In the genomic region with DNA sequence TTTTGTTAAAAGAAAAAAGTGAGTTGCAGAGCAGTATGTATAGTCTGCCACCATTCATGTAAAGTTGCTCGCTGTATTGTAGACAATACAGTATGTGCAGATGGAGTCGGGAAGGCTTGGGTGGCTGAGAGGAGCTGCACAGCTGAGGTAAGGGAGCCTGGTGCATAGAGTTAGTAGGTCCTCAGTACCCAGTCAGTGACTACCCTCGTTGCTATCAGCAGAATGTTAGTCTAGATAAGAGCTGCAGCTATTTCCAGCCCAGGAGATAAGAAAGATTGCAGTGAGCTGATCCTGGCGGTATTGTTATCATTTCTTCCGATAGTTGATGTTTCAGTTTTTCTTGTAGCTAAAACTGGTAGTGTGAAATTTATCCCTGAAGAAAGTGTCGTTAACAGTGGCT, we compare ENCODE assay signal across 31 mouse cellular contexts. TPM values are rescaled to one million over a fixed set of nuclear protein-coding genes. Genes with fewer than 3 reads are reported as not detected.
DNase-seq lines count a peak whose midpoint lies in the region; ATAC-seq and TF ChIP-seq lines count a peak whose summit lies in the region.
"Had no signal": no experiment of that assay in that cellular context is flagged by ENCODE, and none has a peak within 500 bp of the region (broad histone marks: within the 10 kb centered on the region; RNA-seq: fewer than 3 reads in every experiment).

No protein-coding gene starts in this region.

- H3K27me3 ChIP-seq in testis, adult 2 months (ENCODE audit: control insufficient read depth, insufficient read depth, low read length), result no peaks in the 10 kb centered on the region
- H3K27me3 ChIP-seq in liver, embryonic 15.5 days, result no peaks in the 10 kb centered on the region
- H3K27me3 ChIP-seq: CH12.LX; embryonic facial prominence, embryonic 13.5 days; forebrain, embryonic 15.5 days; heart, embryonic 12.5 days; limb, embryonic 15.5 days; megakaryocyte, embryonic 14.5 days; midbrain, embryonic 13.5 days; neural tube, embryonic 13.5 days; Patski had no signal

- H3K36me3 ChIP-seq in testis, adult 2 months (ENCODE audit: control insufficient read depth, insufficient read depth, low read length), result no peaks in the 10 kb centered on the region; the same call in 1 of the 2 replicates
- H3K36me3 ChIP-seq in liver, embryonic 15.5 days (replicated peaks), result peaks cover 29% of the 10 kb centered on the region

- TF ChIP-seq CTCF in testis, adult 2 months (IDR thresholded peaks at IDR 0.05; ENCODE audit: control insufficient read depth, insufficient read depth, insufficient replicate concordance, low read depth, low read length), result no peak

- H3K27ac ChIP-seq in testis, adult 2 months (ENCODE audit: control insufficient read depth, insufficient read depth, low read depth, low read length), result no peak overlapping the region
- H3K27ac ChIP-seq in liver, embryonic 15.5 days (replicated peaks), result peak overlapping the region; percentile 49
- H3K27ac ChIP-seq: embryonic facial prominence, embryonic 13.5 days; forebrain, embryonic 10.5 days; forebrain, embryonic 15.5 days; hindbrain, embryonic 14.5 days; kidney, postnatal 0 days; limb, embryonic 10.5 days; limb, embryonic 15.5 days; midbrain, embryonic 13.5 days; neural tube, embryonic 13.5 days had no signal

- H3K4me3 ChIP-seq in testis, adult 2 months (ENCODE audit: control insufficient read depth, low read depth, low read length), result peak overlapping the region; percentile 25; the same call in 1 of the 2 replicates
- no peak overlapping the region for H3K4me3 ChIP-seq in liver, embryonic 15.5 days (replicated peaks)
- H3K4me3 ChIP-seq: embryonic facial prominence, embryonic 13.5 days; forebrain, embryonic 10.5 days; forebrain, embryonic 15.5 days; heart, embryonic 12.5 days; limb, embryonic 10.5 days; limb, embryonic 15.5 days; megakaryocyte, embryonic 14.5 days; midbrain, embryonic 13.5 days; neural tube, embryonic 13.5 days had no signal

- H3K9me3 ChIP-seq in liver, embryonic 15.5 days (replicated peaks), result no peaks in the 10 kb centered on the region
- H3K9me3 ChIP-seq: embryonic facial prominence, embryonic 13.5 days; forebrain, embryonic 10.5 days; forebrain, embryonic 15.5 days; heart, embryonic 12.5 days; limb, embryonic 10.5 days; limb, embryonic 15.5 days; megakaryocyte, embryonic 14.5 days; midbrain, embryonic 13.5 days; neural tube, embryonic 13.5 days had no signal

- DNase-seq in testis, postnatal 10 days (ENCODE audit: low spot score), result no peak
- DNase-seq in liver, result peak; percentile 38
- no peak for DNase-seq in retina, postnatal 1 day
- no peak for DNase-seq in cerebellum, adult 18-20 months
- no peak for DNase-seq in lung, adult 18-20 months
- DNase-seq: adrenal gland, postnatal 14 days; cerebellum, adult 11 months; cerebellum, postnatal 10 days; heart, postnatal 4 days; kidney, adult 8-10 months; kidney, postnatal 4 days; lung, postnatal 36 days; thymus, adult 2 months; thymus, postnatal 36 days had no signal

- H3K4me2 ChIP-seq in liver, embryonic 15.5 days, result no peak overlapping the region
- H3K4me2 ChIP-seq: embryonic facial prominence, embryonic 13.5 days; forebrain, embryonic 15.5 days; heart, embryonic 12.5 days; hindbrain, embryonic 14.5 days; limb, embryonic 15.5 days; midbrain, embryonic 13.5 days; neural tube, embryonic 13.5 days had no signal

- no peak for TF ChIP-seq POLR2A in testis, adult 2 months (IDR thresholded peaks at IDR 0.05; ENCODE audit: control insufficient read depth, low read depth, low read length)

- 25% methylated on average over 6 of the region's 6 CpGs for WGBS in liver, embryonic 15.5 days (ENCODE audit: insufficient replicate concordance)

- H3K9ac ChIP-seq in liver, embryonic 15.5 days, result no peak overlapping the region
- H3K9ac ChIP-seq: embryonic facial prominence, embryonic 13.5 days; forebrain, embryonic 15.5 days; heart, embryonic 12.5 days; hindbrain, embryonic 14.5 days; limb, embryonic 15.5 days; midbrain, embryonic 13.5 days; neural tube, embryonic 13.5 days had no signal

- no peaks in the 10 kb centered on the region for H3K4me1 ChIP-seq in testis, adult 2 months (ENCODE audit: control insufficient read depth, insufficient read depth, low read length)
- peaks cover 32% of the 10 kb centered on the region for H3K4me1 ChIP-seq in liver, embryonic 15.5 days (replicated peaks)
- H3K4me1 ChIP-seq: embryonic facial prominence, embryonic 13.5 days; forebrain, embryonic 10.5 days; limb, embryonic 10.5 days; megakaryocyte, embryonic 14.5 days; midbrain, embryonic 13.5 days; neural tube, embryonic 13.5 days had no signal

- peak; percentile 77 for ATAC-seq in liver, embryonic 15.5 days (ENCODE audit: insufficient read depth)
- ATAC-seq: forebrain, embryonic 15.5 days; inflammation-experienced regulatory T-cells, adult 6 months; midbrain, embryonic 13.5 days; Patski had no signal

RNA-seq across cellular contexts. Expression of gene Slc38a9, which starts 12.2 kb away (rescaled TPM):
- polyA plus RNA-seq in testis, adult 2 months (2012; rRNA removed), result 52.0 and 68.8 TPM in 2 replicates
- 12.2 and 15.2 TPM in 2 replicates for polyA plus RNA-seq in liver, embryonic 15.5 days (2015; fragmentation: Nextera tagmentation; extraction: Ambion mirVana)

RNA-seq across cellular contexts. Expression of gene Ddx4, which starts 20.5 kb away (rescaled TPM):
- polyA plus RNA-seq in testis, adult 2 months (2012; rRNA removed), result 87.4 and 129 TPM in 2 replicates
- 0.23 and 0.33 TPM in 2 replicates for polyA plus RNA-seq in liver, embryonic 15.5 days (2015; fragmentation: Nextera tagmentation; extraction: Ambion mirVana)
- polyA plus RNA-seq: C2C12; inflammation-experienced regulatory T-cells, adult 6 months; Patski had no signal

Comparison
In these comparisons a context has a peak if more than half of its experiments do, and no peak if none do; other contexts are left out.
1. RNA of gene Ddx4, which starts 20.5 kb away (polyA plus RNA-seq): 87.4 to 129 TPM in testis, adult 2 months; 0.23 to 0.33 TPM in liver, embryonic 15.5 days; every median in the first group is over 10 times any median in the second.